Mouse (Mus musculus) limb, embryonic 10.5 days (tissue): ENCODE results near the gene Enpp6. TPM values are rescaled to one million over a fixed set of nuclear protein-coding genes. Genes with fewer than 3 reads are reported as not detected.
"Not testable (repeated sequence)": the region's sequence is repeated elsewhere in the genome, so short reads cannot be mapped to it uniquely, and the experiment has no call there.

Source experiments
- DNase-seq: peaks from one replicate; pipeline ENCODE4 v3.0.0-alpha.2; 2017; ENCODE audit warnings: low spot score
- H3K27ac ChIP-seq: fragments of 300-500 bp; sonication (generic); 2 replicates; pipeline ENCODE4 v1.5.1; 2016; ENCODE audit warnings: mild to moderate bottlenecking
- H3K27me3 ChIP-seq: fragments of 300-500 bp; sonication (generic); 2 replicates; pipeline ENCODE4 v1.6.1; 2016; ENCODE audit warnings: low read depth, mild to moderate bottlenecking; ENCODE audit not compliant: poor library complexity, severe bottlenecking
- H3K36me3 ChIP-seq: fragments of 300-500 bp; sonication (generic); 2 replicates; pipeline ENCODE4 v1.6.1; 2016; ENCODE audit warnings: mild to moderate bottlenecking, moderate library complexity
- H3K4me1 ChIP-seq: fragments of 300-500 bp; sonication (generic); 2 replicates; pipeline ENCODE4 v1.6.1; 2016
- H3K4me3 ChIP-seq: fragments of 300-500 bp; sonication (generic); 2 replicates; pipeline ENCODE4 v1.5.1; 2016; ENCODE audit warnings: mild to moderate bottlenecking, moderate library complexity
- H3K9me3 ChIP-seq: fragments of 300-500 bp; sonication (generic); replicated peaks from 2 replicates; pipeline ENCODE4 v1.6.1; 2016; ENCODE audit warnings: mild to moderate bottlenecking
- WGBS: fragments of 180-500 bp; shearing (Covaris S2); methylation state at CpG from one replicate; pipeline ENCODE4 v1.1.7; 2016; 5-methylcytosine and 5-hydroxymethylcytosine counted together
- polyA plus RNA-seq: library from polyadenylated mRNA; unstranded; fragments of >200 nt; fragmentation: Nextera tagmentation; extraction: Ambion mirVana; gene quantifications from 2 replicates; pipeline ENCODE4 v1.2.1, GENCODE M21; 2016

Enpp6 gene
- polyA plus RNA-seq, 1 experiment from 2014 or later = 0.24 TPM

DNA sequence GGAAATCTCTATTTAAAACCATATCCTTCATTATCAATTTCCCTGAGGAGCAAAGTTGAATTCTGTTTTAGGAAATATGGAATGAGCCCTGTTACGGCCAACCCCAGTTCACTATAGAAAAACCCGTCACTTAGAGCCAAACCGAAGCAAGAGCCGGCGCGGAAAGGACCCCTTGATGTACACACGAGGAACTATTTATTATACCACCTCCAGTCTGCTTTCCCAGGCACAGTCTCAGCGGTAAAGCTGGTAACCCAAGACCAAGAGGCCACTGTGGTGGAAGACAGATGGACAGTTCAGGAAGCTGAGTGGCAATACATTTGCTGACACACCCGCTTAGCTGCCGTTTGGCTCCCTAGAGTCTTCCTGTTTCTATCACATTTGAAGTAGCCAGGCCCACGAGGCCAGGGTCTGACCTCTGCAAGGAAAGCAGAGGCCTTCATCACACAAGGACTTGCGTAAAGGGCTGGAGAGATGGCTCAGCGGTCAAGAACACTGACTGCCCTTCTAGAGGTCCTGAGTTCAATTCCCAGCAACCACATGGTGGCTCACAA, 21.6 kb downstream of the Enpp6 start:
- peak; percentile 51 for DNase-seq

GRCm38 (mm10) chr8:47016268-47016946, 29.7 kb downstream of the Enpp6 start:
- Histone ChIP-seq H3K4me3 (no peak overlapping the region), H3K9me3 (no peaks in the 10 kb centered on the region), H3K27ac (no peak overlapping the region), H3K36me3 (no peaks in the 10 kb centered on the region), H3K4me1 (peaks cover 3% of the 10 kb centered on the region; the same call in 1 of the 2 replicates), H3K27me3 (peaks cover 35% of the 10 kb centered on the region)
- peak; percentile 85 for DNase-seq
- 47% methylated on average over 13 of the region's 13 CpGs for WGBS

More for the DNA sequence above, 21.6 kb downstream of the Enpp6 start:
- H3K36me3 ChIP-seq = no peaks in the 10 kb centered on the region
- no peak overlapping the region for H3K4me3 ChIP-seq
- WGBS = 52% methylated on average over 13 of the region's 13 CpGs
- H3K4me1 ChIP-seq = peaks cover 18% of the 10 kb centered on the region
- 0 out of 2 replicates have a peak overlapping the region, but pooled peaks have one; percentile 43 for H3K27ac ChIP-seq
- no peaks in the 10 kb centered on the region for H3K27me3 ChIP-seq
- no peaks in the 10 kb centered on the region for H3K9me3 ChIP-seq

GRCm38 (mm10) chr8:47021135-47021555, 34.5 kb downstream of the Enpp6 start:
- 83% methylated on average over 8 of the region's 8 CpGs for WGBS
- H3K9me3 ChIP-seq = no peaks in the 10 kb centered on the region
- H3K27ac ChIP-seq = no peak overlapping the region
- peak; percentile 28 for DNase-seq
- 0 out of 2 replicates have a peak, but pooled peaks cover 21% of the 10 kb centered on the region for H3K27me3 ChIP-seq
- no peak overlapping the region for H3K4me3 ChIP-seq
- H3K36me3 ChIP-seq = no peaks in the 10 kb centered on the region
- peaks cover 3% of the 10 kb centered on the region; the same call in 1 of the 2 replicates for H3K4me1 ChIP-seq

DNA sequence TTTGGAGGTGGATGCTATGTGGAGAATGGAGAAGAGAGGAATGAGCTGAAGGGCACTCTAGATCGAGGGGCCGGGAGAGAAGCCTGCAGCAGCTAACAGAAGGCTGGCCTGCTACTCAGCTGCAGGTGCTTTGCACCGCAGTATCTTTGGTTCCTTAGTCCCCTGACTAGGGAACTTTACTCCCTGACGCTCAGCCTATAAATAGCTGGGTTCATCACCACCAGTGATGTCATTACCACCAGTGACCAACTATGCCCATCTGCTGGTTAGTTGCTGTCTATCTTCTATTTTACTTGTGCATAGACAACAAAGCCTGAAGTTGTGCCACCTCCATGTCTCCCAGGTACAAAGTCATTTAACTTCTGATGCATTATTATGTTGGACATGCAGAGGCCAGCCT, 37.9 kb downstream of the Enpp6 start:
- no peak for DNase-seq
- Histone ChIP-seq H3K4me1 (no peaks in the 10 kb centered on the region), H3K27ac (no peak overlapping the region), H3K36me3 (no peaks in the 10 kb centered on the region), H3K9me3 (no peaks in the 10 kb centered on the region), H3K27me3 (0 out of 2 replicates have a peak, but pooled peaks cover 7% of the 10 kb centered on the region), H3K4me3 (no peak overlapping the region)
- 93% methylated on average over 4 of the region's 4 CpGs for WGBS

DNA sequence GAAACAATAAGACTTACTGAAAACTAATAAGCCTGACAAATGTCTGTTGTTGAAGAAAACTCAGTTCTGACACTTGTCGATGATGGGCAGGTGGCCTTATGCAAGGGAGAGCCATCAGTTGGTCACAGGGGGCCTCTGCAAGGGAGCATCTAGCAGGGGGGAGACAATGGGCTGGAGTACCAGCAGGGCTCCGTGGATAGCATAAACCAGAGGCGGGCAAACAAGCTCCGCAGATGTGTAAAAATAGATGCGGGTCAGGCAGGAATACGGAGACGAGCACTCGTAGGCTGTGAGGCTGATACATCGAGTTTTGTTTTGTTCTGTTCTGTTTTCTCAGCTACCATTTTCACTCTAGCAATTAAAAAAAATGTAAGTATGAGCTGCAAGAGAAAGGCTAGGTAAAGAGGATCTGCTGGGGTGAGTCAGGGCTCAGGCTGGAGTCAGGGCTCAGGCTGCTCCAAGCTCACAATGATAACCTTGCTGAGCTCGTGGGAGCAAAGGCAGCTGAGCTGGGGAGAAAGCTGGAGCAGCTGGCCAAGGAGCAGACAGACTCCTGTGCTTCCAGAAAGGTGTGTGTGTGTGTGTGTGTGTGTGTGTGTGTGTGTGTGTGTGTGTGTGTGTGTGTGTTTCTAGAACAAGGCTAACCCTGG, 40.3 kb downstream of the Enpp6 start:
- no peaks in the 10 kb centered on the region for H3K36me3 ChIP-seq
- H3K9me3 ChIP-seq = no peaks in the 10 kb centered on the region
- DNase-seq = no peak
- H3K4me1 ChIP-seq = no peaks in the 10 kb centered on the region
- WGBS = 85% methylated on average over 10 of the region's 10 CpGs
- no peak overlapping the region for H3K27ac ChIP-seq
- no peak overlapping the region for H3K4me3 ChIP-seq
- H3K27me3 ChIP-seq = no peaks in the 10 kb centered on the region

DNA sequence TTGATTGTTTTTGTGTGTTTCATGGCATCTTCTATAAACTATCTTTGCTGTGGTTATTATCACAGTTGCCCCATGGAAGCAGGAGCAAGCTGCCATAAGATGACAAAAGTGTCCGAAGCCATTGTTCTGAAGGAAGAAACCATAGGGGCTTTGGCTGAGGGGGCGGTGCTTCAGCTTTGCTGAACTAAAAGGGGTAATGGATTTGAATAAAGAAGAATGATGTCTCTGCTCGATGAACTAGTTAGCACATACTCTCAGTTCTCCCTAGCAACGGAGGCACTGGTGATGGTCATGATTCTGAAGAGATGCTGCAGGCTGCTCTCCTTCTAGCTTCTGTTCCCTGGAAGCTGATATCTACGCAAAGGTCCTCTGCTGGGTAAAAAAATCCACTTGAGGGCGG, 41.8 kb downstream of the Enpp6 start:
- no peaks in the 10 kb centered on the region for H3K4me1 ChIP-seq
- no peaks in the 10 kb centered on the region for H3K36me3 ChIP-seq
- 88% methylated on average over 6 of the region's 6 CpGs for WGBS
- H3K4me3 ChIP-seq = no peak overlapping the region
- no peak overlapping the region for H3K27ac ChIP-seq
- DNase-seq = no peak
- H3K9me3 ChIP-seq = no peaks in the 10 kb centered on the region
- no peaks in the 10 kb centered on the region for H3K27me3 ChIP-seq

DNA sequence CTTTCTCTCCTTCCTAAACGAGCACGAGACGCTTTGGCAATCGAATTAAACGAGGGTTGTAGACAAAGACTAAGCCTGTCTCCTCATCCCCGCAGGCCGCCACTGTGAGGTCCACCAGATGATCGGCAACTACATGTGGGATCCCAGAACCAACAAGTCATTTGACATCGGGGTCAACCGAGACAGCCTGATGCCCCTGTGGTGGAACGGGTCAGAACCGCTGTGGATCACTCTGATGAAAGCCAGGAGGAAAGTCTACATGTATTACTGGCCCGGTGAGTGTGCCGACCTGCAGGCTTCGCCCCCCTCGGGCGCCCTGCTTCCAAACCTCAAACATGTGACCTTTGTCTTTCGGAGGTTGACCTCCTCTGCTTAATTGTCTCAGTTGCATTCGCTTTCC, 43.6 kb downstream of the Enpp6 start:
- Histone ChIP-seq H3K4me1 (no peaks in the 10 kb centered on the region), H3K4me3 (no peak overlapping the region), H3K36me3 (no peaks in the 10 kb centered on the region), H3K27me3 (no peaks in the 10 kb centered on the region), H3K27ac (no peak overlapping the region), H3K9me3 (no peaks in the 10 kb centered on the region)
- no peak for DNase-seq
- 94% methylated on average over 19 of the region's 19 CpGs for WGBS

- Histone ChIP-seq H3K27me3 (no peaks in the 10 kb centered on the region), H3K36me3 (no peaks in the 10 kb centered on the region), H3K4me1 (peaks cover 10% of the 10 kb centered on the region; the same call in 1 of the 2 replicates), H3K27ac (no peak overlapping the region), H3K9me3 (no peaks in the 10 kb centered on the region), H3K4me3 (no peak overlapping the region)
- DNase-seq = no peak
- 87% methylated on average over 7 of the region's 7 CpGs for WGBS
Measured at GRCm38 (mm10) chr8:47032081-47032480, 45.4 kb downstream of the Enpp6 start.

DNA sequence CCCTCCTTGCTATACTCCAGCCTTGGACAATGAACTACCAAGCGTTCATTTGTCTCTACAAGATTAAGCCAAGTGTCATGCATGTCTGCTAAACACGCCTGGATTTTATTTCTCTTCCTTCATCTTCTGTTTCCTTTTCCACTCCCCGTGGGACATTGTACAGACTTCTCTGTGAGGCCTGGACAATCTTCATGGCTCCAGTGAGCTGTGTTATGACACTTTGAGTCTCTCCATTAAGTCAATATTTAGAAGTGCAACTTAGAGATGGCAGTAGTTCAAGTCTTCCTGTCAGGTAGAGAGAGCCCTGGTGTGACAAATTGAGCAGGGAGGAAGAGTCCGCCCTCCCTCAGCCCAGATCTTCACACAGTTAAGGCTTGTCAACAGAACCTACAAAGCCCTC, 47.3 kb downstream of the Enpp6 start:
- Histone ChIP-seq H3K4me1 (peaks cover 10% of the 10 kb centered on the region; the same call in 1 of the 2 replicates), H3K27ac (no peak overlapping the region), H3K4me3 (no peak overlapping the region), H3K27me3 (no peaks in the 10 kb centered on the region), H3K36me3 (no peaks in the 10 kb centered on the region), H3K9me3 (no peaks in the 10 kb centered on the region)
- 93% methylated on average over 4 of the region's 4 CpGs for WGBS
- DNase-seq = no peak

DNA sequence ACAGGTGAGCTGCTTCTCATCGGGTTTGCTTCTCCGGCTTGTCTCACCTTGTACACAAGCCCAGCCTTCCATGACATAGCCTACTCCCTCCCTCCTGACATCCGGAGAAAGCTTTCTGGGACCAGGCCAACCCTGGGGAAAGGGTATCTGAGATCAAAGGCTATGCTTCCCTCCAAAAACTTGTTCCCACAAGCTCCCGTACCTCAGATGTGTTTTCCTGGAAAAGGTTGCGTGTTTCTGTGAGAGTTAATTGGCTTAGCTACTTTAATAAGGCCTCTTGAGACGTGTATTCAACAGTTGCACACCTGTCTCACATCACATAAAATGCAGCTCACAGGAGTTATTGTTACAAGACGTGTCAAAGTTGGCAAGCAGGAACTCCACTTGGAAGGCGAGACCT, 49.8 kb downstream of the Enpp6 start:
- Histone ChIP-seq H3K27ac (no peak overlapping the region), H3K36me3 (no peaks in the 10 kb centered on the region), H3K9me3 (no peaks in the 10 kb centered on the region; the same call in 1 of the 2 replicates), H3K27me3 (no peaks in the 10 kb centered on the region), H3K4me1 (peaks cover 10% of the 10 kb centered on the region; the same call in 1 of the 2 replicates), H3K4me3 (no peak overlapping the region)
- 78% methylated on average over 8 of the region's 8 CpGs for WGBS
- no peak for DNase-seq

DNA sequence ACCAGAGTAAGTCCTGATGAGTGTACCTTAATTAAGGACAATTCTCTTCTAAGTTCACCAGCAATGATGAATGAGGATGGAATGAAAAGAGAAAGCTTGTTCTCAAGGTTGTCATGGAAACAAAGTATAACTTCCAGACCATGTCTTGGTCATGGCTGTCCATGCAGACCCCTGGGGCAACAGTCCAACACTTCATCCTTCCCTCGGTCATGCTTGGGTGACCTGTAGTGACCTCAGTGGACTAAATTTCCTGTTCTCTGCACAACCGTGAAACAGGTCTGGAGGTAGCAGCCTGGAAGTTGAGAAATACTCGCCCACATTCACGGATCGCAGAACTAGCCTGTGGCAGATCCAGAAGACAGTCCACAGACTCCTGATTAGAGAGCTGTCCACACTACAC, 50.7 kb downstream of the Enpp6 start:
- WGBS = 71% methylated on average over 5 of the region's 5 CpGs
- no peak overlapping the region for H3K27ac ChIP-seq
- H3K4me3 ChIP-seq = no peak overlapping the region
- peaks cover 10% of the 10 kb centered on the region; the same call in 1 of the 2 replicates for H3K4me1 ChIP-seq
- H3K36me3 ChIP-seq = no peaks in the 10 kb centered on the region
- DNase-seq = no peak
- H3K27me3 ChIP-seq = no peaks in the 10 kb centered on the region
- H3K9me3 ChIP-seq = no peaks in the 10 kb centered on the region; the same call in 1 of the 2 replicates

GRCm38 (mm10) chr8:47040215-47040614, 53.5 kb downstream of the Enpp6 start:
- not testable (repeated sequence) for H3K27me3 ChIP-seq, H3K9me3 ChIP-seq, H3K4me3 ChIP-seq, H3K36me3 ChIP-seq, H3K27ac ChIP-seq, DNase-seq, H3K4me1 ChIP-seq
- 83% methylated on average over 4 of the region's 4 CpGs for WGBS

DNA sequence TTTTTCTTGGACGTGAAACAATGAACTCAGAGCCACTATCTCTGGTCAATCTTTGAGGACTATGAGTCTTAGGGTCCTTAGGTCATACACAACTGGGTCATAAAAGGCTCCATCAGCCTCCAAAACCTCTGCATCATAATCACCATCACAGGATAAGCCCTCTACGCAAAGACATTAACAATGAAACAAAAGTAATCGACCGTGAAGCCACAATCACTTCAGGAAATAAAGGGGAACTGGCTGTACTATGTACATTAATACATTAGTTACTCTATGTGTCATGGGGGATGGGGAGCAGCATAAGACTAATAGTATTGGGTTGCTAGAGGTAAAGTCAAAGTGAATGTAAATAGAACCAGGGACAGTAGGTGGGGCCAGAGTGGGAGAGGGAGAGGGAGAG, 59.7 kb downstream of the Enpp6 start:
- no peak overlapping the region for H3K4me3 ChIP-seq
- H3K36me3 ChIP-seq = no peaks in the 10 kb centered on the region
- no peaks in the 10 kb centered on the region for H3K27me3 ChIP-seq
- H3K4me1 ChIP-seq = peaks cover 3% of the 10 kb centered on the region; the same call in 1 of the 2 replicates
- H3K27ac ChIP-seq = no peak overlapping the region
- H3K9me3 ChIP-seq = no peaks in the 10 kb centered on the region
- WGBS = 88% methylated on average over 4 of the region's 4 CpGs
- DNase-seq = no peak
